Mouse (Mus musculus) MEL-GATA-1-ER (cell line): ENCODE measurements around the gene Cavin2.

ENCODE experiments used
- DNase-seq: peaks from one replicate; pipeline ENCODE4 v3.0.0-alpha.2; 2012; ENCODE audit warnings: low read depth; ENCODE audit errors: extremely low read depth

The Cavin2 gene

DNA sequence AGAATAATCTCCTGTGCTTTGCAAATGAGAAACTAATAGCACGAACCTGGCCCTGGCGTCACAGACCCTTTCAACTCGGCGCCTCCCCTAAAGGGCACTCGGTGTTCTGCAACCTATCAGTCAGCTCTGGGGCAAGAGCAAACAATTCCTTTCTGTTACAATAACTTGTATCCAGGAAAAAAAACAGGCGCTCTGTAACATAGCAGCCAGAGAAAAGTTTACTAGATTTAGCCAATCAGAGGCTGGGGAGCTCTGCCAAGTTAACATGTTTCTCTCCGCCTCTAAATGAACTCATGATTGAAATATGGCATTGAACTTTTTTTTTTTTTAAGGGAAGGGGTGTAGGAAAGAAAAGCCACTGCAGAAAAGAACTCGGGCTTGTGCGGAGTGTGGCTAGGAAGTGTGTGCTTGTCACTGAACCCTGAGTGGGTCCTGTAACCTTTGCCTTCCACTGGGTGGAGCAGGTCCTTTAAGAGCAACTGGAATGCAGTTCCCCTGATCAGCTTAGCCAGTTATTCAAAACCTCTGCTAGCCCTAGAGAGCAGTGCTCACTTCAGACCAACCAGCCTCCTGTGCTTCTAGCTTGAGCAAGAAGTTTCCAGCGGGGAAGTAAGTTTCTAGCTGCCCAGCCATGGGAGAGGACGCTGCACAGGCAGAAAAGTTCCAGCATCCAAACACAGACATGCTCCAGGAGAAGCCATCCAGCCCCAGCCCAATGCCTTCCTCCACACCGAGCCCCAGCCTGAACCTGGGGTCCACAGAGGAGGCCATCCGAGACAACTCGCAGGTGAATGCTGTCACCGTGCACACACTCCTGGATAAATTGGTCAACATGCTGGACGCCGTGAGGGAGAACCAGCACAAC is at the start of gene Cavin2:
Gene Cavin2 (plus strand): TSS at position 372 of the 865 bp plus-strand sequence.
- no peak for DNase-seq

DNA sequence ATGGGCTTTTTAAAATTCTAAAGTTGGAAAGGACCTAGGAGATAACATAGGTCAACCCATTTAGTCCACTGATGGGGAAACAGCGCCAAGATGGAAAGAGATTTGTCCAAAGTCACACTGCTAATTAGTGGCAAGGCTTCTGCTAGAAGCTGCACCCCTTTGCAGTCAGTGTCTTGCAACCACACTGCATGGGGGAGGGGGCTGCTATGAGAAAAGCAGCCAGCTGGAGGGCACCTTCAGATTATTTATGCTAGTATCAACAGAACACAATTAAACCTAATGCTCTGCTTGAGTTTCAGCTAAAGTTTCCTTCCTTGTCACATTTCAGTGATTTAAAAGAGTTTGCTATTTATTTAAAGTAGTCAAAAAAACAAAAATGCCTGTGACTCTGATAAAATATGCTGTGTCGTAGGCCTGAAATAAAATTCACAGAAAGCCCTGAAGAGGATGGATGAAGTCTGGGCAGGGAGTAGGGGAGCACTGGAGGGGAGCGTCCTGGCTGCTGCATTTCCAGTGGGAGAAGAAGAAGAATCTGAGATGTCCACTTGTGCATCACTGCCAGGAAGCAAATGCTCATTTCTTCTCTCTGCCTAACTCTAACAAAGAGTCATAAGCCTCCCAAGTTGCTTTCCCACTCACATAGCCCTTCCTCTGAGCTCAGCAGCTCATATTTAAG is 47.5 kb upstream of the Cavin2 start:
- no peak for DNase-seq

DNA sequence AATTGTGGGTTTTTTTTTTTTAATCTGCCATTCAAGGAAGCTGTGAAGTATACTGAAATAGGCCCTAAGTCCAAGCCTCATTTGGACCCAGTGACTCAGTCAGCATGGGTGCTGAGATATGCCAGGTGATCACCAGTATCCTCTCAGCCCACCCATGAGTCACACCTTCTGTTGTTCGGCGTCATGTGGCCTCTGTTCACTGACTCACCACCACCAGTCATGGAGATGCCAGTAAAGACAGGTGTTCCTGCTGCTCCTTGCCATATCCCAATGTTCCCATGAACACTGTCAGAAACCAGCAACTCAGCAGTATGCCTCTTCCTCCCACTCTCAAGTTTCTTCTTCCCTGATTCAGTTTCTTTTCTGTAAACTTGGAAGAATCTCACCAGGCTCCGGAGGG is 45.6 kb upstream of the Cavin2 start:
- DNase-seq, result no peak

DNA sequence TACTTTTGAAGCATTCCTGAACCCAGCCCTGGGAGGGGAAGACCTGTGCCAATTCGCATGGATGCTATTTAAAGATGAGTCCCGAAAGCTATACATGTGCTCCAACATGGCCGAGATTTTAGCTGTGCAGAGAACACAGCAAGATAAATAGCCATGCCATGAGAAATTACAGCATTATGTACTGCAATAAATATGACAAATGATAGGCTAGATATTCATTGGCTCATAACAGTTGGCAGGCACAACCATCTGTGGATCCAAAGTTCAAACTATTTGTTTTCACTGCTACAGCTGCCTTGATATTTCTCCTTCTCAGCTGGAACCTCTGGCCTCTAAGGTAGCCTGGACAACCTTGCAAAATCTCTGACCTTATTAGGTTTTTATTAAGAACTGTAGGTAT is 45.1 kb upstream of the Cavin2 start:
- DNase-seq, result no peak

DNA sequence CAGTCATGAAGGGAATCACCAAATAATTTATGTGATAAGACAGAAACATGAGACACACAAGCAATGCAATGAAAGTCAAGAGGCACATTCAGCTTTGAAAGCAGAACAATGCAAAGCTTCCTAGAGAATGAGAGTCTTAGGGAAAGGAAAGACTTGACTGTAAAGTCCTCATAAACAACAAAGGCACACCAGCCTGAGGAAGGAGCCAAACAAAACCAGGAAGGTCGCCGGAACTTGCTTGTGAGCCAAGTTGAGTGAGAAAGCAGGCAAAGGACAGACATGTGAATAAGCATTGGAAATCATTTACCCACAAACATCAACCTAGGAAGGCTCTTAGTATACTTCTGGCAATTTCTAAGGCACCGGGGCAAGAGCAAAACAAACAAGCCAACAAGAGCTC is 43.5 kb upstream of the Cavin2 start:
- no peak for DNase-seq

DNA sequence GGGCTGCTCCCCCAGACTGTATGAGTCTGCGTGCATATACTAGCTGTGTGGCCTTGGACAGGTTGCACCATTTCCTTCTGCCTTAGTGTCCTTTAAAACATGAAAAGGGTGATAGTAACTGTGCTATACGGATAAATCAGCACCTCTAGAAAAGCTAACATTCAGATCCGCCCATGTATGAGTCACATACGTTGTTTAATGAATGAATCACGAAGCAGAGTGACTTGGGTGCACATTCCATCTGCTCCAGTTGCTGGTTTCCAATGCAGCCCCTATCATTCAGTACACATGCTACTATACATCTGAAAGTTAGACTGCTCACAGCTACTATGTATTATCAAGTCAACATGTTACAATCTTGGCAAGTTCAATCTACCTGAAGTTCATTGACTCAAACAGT is 38.6 kb upstream of the Cavin2 start:
- no peak for DNase-seq

DNA sequence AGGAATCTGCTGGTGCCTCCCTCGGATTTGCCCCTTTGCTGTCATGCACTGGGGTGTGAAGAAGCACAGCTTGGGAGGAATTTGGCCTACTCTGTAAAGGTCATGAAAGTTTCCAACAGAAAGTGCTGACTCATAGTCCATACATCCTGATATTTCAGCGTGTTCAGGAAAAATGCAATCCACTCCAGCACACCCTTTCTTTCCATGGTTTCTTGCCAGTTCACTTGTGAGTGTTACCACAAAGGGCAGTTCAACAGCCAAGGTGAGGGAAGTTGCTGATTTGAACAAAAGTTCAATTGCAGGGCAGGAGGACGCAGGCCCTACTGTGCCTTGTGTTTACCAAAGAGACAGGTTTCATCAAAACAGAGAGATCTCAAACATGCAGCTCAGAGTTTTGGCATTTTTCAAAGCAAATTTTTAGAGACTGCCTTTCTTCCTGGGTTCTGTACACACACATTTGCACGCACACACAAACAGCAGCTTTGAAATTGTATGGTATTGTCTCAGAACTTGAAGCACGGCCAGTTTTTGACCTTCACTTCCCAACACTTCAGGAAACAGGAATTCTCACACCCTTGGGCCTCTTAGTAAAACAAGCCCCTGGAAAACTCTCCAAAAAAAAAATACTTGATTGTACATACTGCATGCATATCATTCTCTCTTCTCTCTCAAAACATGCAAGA is 23.7 kb upstream of the Cavin2 start:
- DNase-seq, result no peak

DNA sequence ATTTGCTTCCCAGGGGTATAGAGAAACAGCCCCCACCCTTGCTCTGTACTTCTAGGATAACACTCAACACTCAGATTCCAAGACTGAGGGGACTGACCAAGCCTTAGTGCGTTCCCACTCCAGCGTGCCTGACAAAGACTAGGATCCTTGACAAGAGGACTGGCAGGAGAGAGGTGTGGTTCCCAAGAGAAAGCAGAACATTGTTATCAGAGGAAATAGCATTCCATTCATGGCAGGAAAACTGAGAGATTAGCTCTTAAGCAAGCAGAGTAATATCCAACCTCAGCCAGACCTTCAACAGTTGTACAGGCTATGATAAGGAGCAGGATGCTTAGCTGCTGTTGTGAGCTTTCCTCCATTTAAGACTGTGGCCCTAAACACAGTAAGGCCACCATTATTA is 23.0 kb upstream of the Cavin2 start:
- DNase-seq, result no peak

DNA sequence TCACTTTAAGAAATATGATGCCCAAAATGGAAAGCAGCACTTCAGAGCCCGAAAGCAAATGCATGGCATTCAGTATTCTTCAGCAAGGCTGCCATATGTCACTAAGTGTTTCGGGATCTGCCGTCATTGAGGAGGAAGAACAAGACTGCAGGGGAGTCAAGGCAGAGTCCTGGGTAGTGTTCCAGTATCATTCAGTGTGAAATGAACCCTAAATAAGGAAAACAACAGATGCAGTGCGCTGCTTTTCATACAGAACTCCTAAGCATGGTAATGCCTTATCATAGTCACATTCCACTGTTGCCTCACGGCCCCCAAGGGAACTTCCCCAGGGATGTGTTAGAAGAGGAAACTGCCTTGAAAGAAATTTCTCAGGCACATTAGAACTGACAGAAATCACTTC is 21.8 kb upstream of the Cavin2 start:
- no peak for DNase-seq

DNA sequence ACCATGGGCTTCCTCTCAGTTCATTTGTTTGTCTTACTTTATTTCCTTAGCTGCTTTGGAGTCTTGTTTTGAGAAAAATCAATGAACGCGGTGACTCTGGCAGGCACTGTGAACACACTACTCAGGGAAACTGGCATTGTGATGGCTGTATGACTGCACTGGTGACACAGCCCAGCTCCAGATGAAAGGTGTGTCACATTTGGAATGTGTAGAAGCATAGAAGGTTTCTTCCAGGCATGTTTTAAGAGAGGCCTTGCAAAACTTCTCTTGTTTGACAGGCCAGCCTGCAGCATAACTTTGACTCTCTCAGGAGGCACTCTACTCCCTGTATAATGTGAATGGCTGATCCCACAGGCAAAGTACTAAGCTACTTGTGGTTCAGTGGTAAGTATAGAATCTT is 20.7 kb upstream of the Cavin2 start:
- no peak for DNase-seq

DNA sequence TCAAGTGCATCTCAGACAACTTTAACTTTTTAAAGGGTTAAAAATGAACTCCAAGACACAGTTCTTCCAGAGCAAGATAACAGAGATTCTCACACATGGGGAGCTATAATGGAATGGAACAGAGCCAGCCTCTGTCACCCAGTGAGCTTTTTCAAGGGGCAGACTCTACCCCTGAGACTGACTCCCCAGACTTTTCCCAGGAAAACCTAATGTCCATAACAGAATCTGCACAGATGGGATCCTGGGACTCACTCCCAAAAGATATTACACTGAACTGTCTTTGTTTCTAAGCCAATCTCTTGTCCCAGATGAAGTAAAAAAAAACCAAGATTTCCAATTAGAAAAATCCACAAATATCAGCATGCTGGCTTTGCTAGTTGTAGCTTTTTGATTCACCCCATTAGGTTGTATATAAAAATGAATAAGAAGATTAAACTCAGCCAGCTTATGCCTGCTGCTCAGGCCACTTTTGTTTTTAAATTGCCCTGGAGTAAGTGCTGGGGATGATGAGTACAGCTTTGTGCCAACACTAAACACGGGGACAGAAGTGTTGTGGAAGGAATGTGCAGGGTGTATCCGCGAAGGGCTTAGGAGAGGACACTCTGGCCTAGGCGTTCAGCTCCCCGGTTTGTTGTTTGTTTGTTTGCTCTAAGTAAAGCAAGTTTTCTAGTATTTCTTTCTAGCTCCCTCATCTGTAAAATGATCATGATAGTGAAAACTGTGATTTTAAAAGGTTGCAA is 18.6 kb upstream of the Cavin2 start:
- no peak for DNase-seq

DNA sequence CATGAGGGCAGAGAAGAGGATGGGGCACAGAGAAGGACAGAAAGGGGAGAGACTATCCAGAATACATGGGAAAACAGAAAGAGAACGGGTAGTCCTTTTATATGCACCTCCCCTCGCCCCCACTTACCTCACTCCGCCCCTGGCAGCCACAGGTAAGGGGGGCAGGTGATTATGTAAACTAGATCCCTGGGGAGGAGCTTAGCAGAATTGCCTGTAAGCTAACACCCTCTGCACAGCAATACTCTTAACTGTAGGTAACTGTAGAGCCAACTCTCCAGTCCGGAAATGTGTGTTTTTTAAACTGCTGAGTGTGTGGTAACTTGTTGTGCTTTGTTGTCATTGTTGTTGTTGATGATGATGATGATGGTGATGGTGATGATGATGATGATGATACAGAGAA is 17.1 kb upstream of the Cavin2 start:
- no peak for DNase-seq

DNA sequence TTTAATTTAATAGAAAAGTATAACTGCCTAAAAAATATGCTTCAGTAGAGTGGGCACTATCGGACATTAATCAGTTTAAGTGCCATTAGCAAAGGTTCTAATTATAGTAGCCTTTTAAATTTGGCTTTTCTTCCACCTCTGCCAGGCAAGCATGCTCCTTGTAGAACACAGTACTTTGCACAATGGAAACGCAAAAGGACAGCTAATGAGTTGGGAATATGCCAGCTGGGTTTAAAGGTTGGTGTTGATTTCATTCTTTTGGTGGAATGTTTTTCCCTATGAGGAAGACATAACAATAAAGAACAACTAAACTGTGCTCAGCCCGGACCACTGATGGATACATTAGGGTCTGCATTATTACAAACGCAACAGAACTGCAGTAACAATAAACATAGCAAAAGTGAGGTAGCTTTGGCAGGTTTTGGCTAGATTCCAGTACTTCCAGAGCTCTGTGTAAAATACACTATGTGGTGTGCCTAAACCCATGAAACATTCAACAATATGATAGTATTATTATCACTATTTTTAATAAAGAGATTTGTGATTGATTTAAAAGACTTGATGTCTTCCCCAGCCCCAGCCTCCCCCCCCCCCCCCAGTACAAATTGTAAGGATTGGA is 16.2 kb upstream of the Cavin2 start:
- no peak for DNase-seq

DNA sequence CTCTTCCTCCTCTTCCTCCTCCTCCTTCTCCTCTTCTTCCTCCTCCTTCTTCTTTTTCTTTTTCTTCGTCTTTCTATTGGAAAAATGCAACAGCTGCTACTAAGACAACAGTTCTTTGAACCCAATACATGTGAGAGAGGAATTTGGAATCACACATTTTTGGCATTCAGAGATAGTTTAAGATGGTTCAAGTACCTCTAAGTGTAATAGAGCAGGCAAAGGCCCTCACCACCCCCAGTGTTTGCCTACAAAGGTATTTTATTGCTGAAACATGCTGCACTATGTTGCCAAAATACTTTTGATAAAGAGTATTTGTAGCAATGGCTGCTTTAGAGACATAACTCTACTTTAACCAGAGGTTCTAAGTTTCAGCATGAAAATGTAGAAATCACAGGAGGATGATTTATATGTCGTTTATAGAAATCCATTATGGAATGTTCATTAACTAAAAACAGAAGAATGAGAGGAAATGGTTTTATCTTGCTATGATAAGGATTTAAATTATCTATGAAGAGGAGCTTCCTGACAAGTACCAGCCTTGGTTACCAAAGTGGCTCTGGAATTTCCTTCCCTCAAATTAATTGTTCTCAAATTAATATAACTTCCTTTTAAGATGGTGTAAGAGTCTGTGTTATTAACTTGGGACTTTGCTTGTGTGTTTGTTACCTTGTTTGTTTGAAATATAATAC is 10.9 kb upstream of the Cavin2 start:
- DNase-seq, result no peak

DNA sequence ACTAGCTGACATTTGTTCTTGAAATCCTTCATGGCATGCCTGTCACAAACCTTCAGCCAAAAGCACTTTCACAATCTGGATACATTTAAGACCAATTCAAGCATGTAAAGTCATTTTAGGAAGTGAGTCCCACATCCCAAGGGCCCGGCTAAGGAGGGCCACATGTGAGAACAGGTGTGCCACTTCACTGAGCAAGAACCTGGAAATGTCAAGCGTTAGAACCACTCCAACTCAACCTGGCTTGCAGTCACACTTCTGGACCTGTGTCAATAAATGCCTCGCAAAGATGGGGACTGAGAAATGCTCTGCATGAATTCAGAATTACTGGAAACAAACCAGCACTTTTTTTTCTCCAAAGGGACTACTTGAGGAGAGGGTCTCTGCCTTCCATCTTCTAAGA is 725 bp upstream of the Cavin2 start:
- DNase-seq, result no peak

DNA sequence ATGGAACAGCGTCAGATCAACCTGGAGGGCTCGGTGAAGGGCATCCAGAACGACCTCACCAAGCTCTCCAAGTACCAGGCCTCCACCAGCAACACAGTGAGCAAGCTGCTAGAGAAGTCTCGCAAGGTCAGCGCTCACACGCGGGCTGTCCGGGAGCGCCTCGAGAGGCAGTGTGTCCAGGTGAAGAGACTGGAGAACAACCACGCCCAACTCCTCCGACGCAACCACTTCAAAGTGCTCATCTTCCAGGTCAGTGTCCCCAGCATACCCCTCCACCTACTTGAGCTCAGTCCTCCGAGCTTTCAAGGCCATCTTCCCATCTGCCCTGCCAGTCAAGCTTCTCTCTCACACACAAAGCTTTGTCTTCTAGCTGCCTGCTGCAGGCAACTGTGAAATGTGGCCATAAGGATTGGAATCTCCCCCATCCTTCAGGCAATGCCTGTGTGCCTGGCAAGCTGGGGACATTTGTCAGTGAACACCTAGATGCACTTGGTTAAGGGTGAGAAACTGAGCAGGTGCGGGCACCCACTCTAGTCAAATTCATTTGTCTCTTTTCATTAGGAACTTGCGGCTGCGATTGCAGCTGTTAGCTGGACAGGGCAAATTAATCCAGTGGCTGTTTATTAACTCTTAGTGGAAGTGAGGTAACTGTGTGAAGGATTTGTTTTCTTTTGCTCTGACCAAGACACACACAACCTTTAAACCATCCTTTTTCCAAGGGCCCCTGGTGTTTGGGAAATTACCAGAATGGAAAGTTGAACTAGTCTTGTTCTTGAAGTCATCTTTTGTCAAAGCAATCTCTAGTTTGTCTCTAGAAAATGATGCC is 907 bp downstream of the Cavin2 start:
- DNase-seq, result no peak

DNA sequence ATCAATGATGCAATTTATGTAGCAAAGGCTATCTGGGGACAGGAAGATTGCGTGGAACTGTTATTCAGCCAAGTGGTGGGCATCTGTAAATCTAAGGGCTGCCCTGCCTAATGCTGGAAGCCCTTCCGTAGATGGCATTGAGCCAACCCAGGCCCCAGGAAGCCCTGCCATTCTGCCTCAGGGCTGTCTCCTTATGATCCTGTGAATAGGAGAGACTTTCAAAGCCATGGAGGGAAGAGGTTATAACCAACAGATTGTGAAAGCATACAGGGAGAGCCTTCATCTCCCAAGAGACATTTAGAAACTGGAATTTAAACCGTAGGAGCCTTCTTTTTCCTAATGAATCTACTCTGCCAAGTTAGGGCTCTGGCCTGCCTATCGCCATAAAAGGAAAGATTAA is 1.7 kb downstream of the Cavin2 start:
- DNase-seq, result no peak

DNA sequence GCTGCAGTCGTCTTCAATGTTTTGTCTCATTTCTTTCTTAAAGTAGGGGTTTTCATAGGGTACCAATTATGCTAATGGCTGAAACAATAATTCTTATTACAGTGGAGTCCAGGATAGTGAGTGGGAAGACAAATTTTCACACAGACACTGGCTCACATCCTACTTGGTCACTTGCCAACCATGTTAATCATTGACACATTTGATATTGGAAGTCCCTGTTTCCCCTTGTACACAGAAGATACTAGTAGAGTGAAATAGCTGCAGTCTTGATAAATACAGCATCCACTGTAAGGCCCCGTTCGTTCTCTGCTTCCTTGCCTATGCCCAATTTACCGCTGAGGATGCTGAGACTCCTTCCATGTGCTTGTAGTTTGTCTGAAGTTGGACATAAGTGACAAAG is 3.4 kb downstream of the Cavin2 start:
- no peak for DNase-seq

DNA sequence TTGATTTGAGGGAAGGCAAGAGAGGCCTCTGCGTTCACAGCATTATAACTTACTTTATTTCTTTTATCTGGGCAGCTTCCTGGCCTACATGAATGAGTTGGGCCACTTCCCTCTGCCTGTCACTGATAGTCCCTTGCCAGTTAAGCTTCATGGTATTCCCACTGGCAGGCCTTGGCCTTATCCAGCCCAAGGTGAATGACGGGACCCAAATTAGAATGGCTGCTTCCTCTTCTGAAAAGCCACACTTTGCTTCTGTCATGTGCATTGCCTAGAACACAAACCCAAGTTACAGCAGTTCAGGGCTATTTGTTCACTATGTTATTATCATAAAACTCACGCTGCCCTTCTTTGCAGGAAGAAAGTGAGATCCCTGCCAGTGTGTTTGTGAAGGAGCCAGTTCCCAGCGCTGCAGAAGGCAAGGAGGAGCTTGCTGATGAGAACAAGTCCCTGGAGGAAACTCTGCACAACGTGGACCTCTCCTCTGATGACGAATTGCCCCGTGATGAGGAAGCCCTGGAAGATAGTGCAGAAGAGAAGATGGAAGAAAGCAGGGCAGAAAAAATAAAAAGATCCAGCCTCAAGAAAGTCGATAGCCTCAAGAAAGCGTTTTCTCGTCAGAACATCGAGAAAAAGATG is 11.5 kb downstream of the Cavin2 start:
- DNase-seq, result no peak
